Mouse (Mus musculus): Measurements from ENCODE around the gene Tmem204.

Gene Tmem204

GRCm38 (mm10) chr17:25014841-25015570, 68.4 kb downstream of the Tmem204 start:
- peak; percentile 42 for DNase-seq (ENCODE audit: low spot score)

GRCm38 (mm10) chr17:25013606-25014501, 69.5 kb downstream of the Tmem204 start:
- peak; percentile 42 for DNase-seq (ENCODE audit: low spot score)
